Mouse (Mus musculus): Measurements from ENCODE around the gene Iqcf3. TPM values are rescaled to one million over a fixed set of nuclear protein-coding genes. Genes with fewer than 3 reads are reported as not detected.

Iqcf3 gene
- polyA plus RNA-seq, 1 experiment: not detected

- TF ChIP-seq GATA1 (IDR thresholded peaks at IDR 0.05; ENCODE audit: low read length) (no peak), TAL1 (IDR thresholded peaks at IDR 0.05; ENCODE audit: low read length) (no peak)
- peak overlapping the region; percentile 69 for H3K4me3 ChIP-seq (replicated peaks)
- H3K4me1 ChIP-seq (ENCODE audit: control insufficient read depth): peaks cover 46% of the 10 kb centered on the region
- no peaks in the 10 kb centered on the region for H3K9me3 ChIP-seq (ENCODE audit: control insufficient read depth, low read length)
- peaks cover 20% of the 10 kb centered on the region for H3K36me3 ChIP-seq (ENCODE audit: control insufficient read depth)
- H3K27me3 ChIP-seq (ENCODE audit: control insufficient read depth): no peaks in the 10 kb centered on the region
Observed at GRCm38 (mm10) chr9:106476002-106476923, 85.2 kb downstream of the Iqcf3 start.

GRCm38 (mm10) chr9:106475663-106476001, 85.8 kb downstream of the Iqcf3 start, which contains the start of gene Rrp9:
Gene Rrp9 (plus strand): TSS chr9:106475963.
- H3K9me3 ChIP-seq (ENCODE audit: control insufficient read depth, low read length): no peaks in the 10 kb centered on the region
- peaks cover 13% of the 10 kb centered on the region for H3K36me3 ChIP-seq (ENCODE audit: control insufficient read depth)
- peaks cover 46% of the 10 kb centered on the region for H3K4me1 ChIP-seq (ENCODE audit: control insufficient read depth)
- peak within 1 kb of the TSS; percentile 69 for H3K4me3 ChIP-seq (replicated peaks)
- no peaks in the 10 kb centered on the region for H3K27me3 ChIP-seq (ENCODE audit: control insufficient read depth)
- TF ChIP-seq TAL1 (IDR thresholded peaks at IDR 0.05; ENCODE audit: low read length) (no peak), GATA1 (IDR thresholded peaks at IDR 0.05; ENCODE audit: low read length) (no peak)

- no peak for TF ChIP-seq TAL1 (IDR thresholded peaks at IDR 0.05; ENCODE audit: low read length)
- TF ChIP-seq GATA1 (IDR thresholded peaks at IDR 0.05; ENCODE audit: low read length): no peak
- H3K9me3 ChIP-seq (ENCODE audit: control insufficient read depth, low read length): no peaks in the 10 kb centered on the region
- H3K27me3 ChIP-seq (ENCODE audit: control insufficient read depth): no peaks in the 10 kb centered on the region
- peaks cover 46% of the 10 kb centered on the region for H3K4me1 ChIP-seq (ENCODE audit: control insufficient read depth)
- no peak overlapping the region for H3K4me3 ChIP-seq (replicated peaks)
- peaks cover 7% of the 10 kb centered on the region for H3K36me3 ChIP-seq (ENCODE audit: control insufficient read depth)
Observed at GRCm38 (mm10) chr9:106475046-106475445, 86.4 kb downstream of the Iqcf3 start.

GRCm38 (mm10) chr9:106474456-106474855, 87.0 kb downstream of the Iqcf3 start:
- Histone ChIP-seq H3K4me3 (replicated peaks) (no peak overlapping the region), H3K27me3 (ENCODE audit: control insufficient read depth) (no peaks in the 10 kb centered on the region), H3K4me1 (ENCODE audit: control insufficient read depth) (peaks cover 46% of the 10 kb centered on the region), H3K36me3 (ENCODE audit: control insufficient read depth) (peaks cover 2% of the 10 kb centered on the region), H3K9me3 (ENCODE audit: control insufficient read depth, low read length) (no peaks in the 10 kb centered on the region)
- TF ChIP-seq GATA1 (IDR thresholded peaks at IDR 0.05; ENCODE audit: low read length) (no peak), TAL1 (IDR thresholded peaks at IDR 0.05; ENCODE audit: low read length) (no peak)

GRCm38 (mm10) chr9:106473753-106474105, 87.7 kb downstream of the Iqcf3 start:
- TF ChIP-seq TAL1 (IDR thresholded peaks at IDR 0.05; ENCODE audit: low read length): no peak
- TF ChIP-seq GATA1 (IDR thresholded peaks at IDR 0.05; ENCODE audit: low read length): no peak
- Histone ChIP-seq H3K4me1 (ENCODE audit: control insufficient read depth) (peaks cover 43% of the 10 kb centered on the region), H3K27me3 (ENCODE audit: control insufficient read depth) (no peaks in the 10 kb centered on the region), H3K36me3 (ENCODE audit: control insufficient read depth) (no peaks in the 10 kb centered on the region), H3K4me3 (replicated peaks) (no peak overlapping the region), H3K9me3 (ENCODE audit: control insufficient read depth, low read length) (no peaks in the 10 kb centered on the region)

GRCm38 (mm10) chr9:106473081-106473752, 88.2 kb downstream of the Iqcf3 start:
- Histone ChIP-seq H3K4me3 (replicated peaks) (no peak overlapping the region), H3K9me3 (ENCODE audit: control insufficient read depth, low read length) (no peaks in the 10 kb centered on the region), H3K36me3 (ENCODE audit: control insufficient read depth) (no peaks in the 10 kb centered on the region), H3K27me3 (ENCODE audit: control insufficient read depth) (no peaks in the 10 kb centered on the region), H3K4me1 (ENCODE audit: control insufficient read depth) (peaks cover 42% of the 10 kb centered on the region)
- TF ChIP-seq TAL1 (IDR thresholded peaks at IDR 0.05; ENCODE audit: low read length) (no peak), GATA1 (IDR thresholded peaks at IDR 0.05; ENCODE audit: low read length) (no peak)

DNA sequence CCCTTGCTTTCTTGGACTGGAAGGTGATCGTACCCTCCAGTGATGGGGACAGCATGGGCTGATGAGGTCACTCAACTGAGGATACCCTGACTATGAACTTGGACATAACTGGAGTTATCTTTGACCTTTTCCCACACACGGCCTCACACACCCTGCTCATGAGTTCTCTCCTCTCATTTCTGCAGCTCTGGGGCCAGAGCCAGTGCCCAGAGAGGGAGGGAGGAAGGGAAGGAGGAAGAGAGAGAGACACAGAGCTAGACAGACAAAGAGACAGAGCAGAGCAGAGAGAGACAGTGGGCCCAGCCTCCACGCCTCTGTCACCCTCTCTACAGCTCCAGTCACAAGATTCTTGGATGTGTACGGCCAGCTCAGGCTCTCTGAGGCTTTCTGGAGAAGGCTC, 89.1 kb downstream of the Iqcf3 start:
- no peaks in the 10 kb centered on the region for H3K27me3 ChIP-seq (ENCODE audit: control insufficient read depth)
- peaks cover 34% of the 10 kb centered on the region for H3K4me1 ChIP-seq (ENCODE audit: control insufficient read depth)

DNA sequence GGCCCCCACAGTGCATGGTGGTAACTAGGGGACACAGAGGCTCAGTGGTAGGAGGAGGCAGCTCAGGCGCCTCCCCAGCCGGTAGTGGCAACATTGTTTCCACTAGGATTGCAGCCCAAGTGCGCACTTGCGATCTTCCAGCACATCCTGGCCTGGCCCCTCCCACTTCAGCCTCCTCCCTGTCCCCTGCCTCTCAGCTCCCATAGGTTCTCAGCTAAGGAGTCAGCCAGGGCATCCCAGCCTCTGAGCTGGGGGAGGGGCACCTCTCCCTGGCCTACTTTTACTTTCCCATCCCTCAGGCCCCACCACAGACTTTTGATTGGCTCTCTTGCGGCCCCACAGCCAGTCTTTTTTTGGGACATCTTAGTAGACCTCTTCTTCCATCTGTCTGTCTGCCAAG, 89.5 kb downstream of the Iqcf3 start:
- Histone ChIP-seq H3K4me1 (ENCODE audit: control insufficient read depth) (peaks cover 29% of the 10 kb centered on the region), H3K9me3 (ENCODE audit: control insufficient read depth, low read length) (no peaks in the 10 kb centered on the region), H3K4me3 (replicated peaks) (no peak overlapping the region), H3K36me3 (ENCODE audit: control insufficient read depth) (no peaks in the 10 kb centered on the region), H3K27me3 (ENCODE audit: control insufficient read depth) (no peaks in the 10 kb centered on the region)
- TF ChIP-seq GATA1 (IDR thresholded peaks at IDR 0.05; ENCODE audit: low read length) (no peak), TAL1 (IDR thresholded peaks at IDR 0.05; ENCODE audit: low read length) (no peak)

More for the DNA sequence above, 89.1 kb downstream of the Iqcf3 start:
- Histone ChIP-seq H3K4me3 (replicated peaks) (no peak overlapping the region), H3K9me3 (ENCODE audit: control insufficient read depth, low read length) (no peaks in the 10 kb centered on the region), H3K36me3 (ENCODE audit: control insufficient read depth) (no peaks in the 10 kb centered on the region)
- TF ChIP-seq TAL1 (IDR thresholded peaks at IDR 0.05; ENCODE audit: low read length) (no peak), GATA1 (IDR thresholded peaks at IDR 0.05; ENCODE audit: low read length) (no peak)

DNA sequence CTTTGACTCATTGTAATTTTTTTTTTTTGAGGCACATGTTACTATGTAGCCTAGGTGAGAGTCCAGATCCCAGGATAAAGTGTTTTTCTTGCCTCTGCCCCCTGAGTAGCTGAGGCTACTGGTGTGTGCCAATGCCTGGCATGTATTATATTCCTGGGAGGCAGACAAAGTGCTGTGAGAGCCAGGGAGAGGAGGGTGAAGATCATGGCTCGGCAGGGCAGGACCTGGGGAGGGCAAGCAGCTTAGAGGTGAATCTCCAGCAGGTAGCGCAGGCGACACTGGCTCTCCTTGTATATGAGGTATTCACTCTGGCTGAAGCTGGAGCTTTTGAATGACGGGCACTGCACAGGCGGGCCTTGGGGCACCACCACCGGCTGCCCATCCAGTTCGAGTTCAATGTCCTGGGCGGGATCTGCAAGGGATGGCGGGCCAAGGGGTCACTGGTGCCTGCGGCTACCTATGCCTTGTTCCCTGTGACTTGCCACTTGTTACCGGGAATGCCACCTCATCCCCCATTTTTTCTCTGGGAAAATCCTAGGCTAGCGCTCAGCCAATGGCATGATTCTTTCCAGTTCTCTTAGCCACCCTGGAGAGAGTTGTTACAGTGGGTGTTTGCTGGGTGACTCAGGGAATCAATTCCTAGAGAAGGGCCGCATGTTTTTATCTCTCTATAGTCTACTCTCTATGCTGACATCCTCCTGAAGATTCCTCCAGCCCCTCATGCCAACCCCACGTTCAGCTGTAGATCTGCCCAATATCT, 90.3 kb downstream of the Iqcf3 start:
- H3K4me3 ChIP-seq (replicated peaks): no peak overlapping the region
- TF ChIP-seq TAL1 (IDR thresholded peaks at IDR 0.05; ENCODE audit: low read length) (no peak), GATA1 (IDR thresholded peaks at IDR 0.05; ENCODE audit: low read length) (no peak)
- H3K4me1 ChIP-seq (ENCODE audit: control insufficient read depth): peaks cover 22% of the 10 kb centered on the region
- peaks cover 2% of the 10 kb centered on the region for H3K27me3 ChIP-seq (ENCODE audit: control insufficient read depth)
- no peaks in the 10 kb centered on the region for H3K36me3 ChIP-seq (ENCODE audit: control insufficient read depth)
- H3K9me3 ChIP-seq (ENCODE audit: control insufficient read depth, low read length): no peaks in the 10 kb centered on the region
